ENCODE assay signal across 9 mouse cellular contexts in genomic region chr12:55438058-55438457, GRCm38 (mm10). TPM values are rescaled to one million over a fixed set of nuclear protein-coding genes. Genes with fewer than 3 reads are reported as not detected.
A peak's percentile ranks its signal among the peaks of the same experiment; 100 is the strongest.
DNase-seq lines count a peak whose midpoint lies in the region; ATAC-seq and TF ChIP-seq lines count a peak whose summit lies in the region.
"Had no signal": no experiment of that assay in that cellular context is flagged by ENCODE, and none has a peak within 500 bp of the region (broad histone marks: within the 10 kb centered on the region; RNA-seq: fewer than 3 reads in every experiment).

No protein-coding gene starts in this region.

- peak overlapping the region; percentile 47; the same call in 1 of the 2 replicates for H3K4me2 ChIP-seq in kidney, embryonic 16.5 days (replicated peaks; ENCODE audit: low read depth, low read length)
- H3K4me2 ChIP-seq in intestine, embryonic 14.5 days (ENCODE audit: low read length) = no peak overlapping the region
- peak overlapping the region; percentile 39 for H3K4me2 ChIP-seq in neural tube, embryonic 13.5 days

- no peak for ATAC-seq in kidney, embryonic 16.5 days (ENCODE audit: low FRiP score, low TSS enrichment)
- no peak for ATAC-seq in intestine, embryonic 14.5 days (replicated peaks; ENCODE audit: low FRiP score, low TSS enrichment, low read depth)
- ATAC-seq in neural tube, embryonic 13.5 days (ENCODE audit: low read depth) = no peak

- peak overlapping the region; percentile 76; the same call in 1 of the 2 replicates for H3K27ac ChIP-seq in kidney, embryonic 16.5 days (ENCODE audit: low read length)
- H3K27ac ChIP-seq in embryonic fibroblast, embryonic 13.5 days (ENCODE audit: insufficient read depth, low read length) = peak overlapping the region; percentile 1; the same call in 1 of the 2 replicates
- peak overlapping the region; percentile 66; the same call in 1 of the 2 replicates for H3K27ac ChIP-seq in intestine, embryonic 14.5 days (ENCODE audit: low read depth)
- no peak overlapping the region for H3K27ac ChIP-seq in neural tube, embryonic 13.5 days (replicated peaks)

- H3K4me1 ChIP-seq in kidney, embryonic 16.5 days (ENCODE audit: insufficient read depth, low read length) = peaks cover 24% of the 10 kb centered on the region
- peaks cover 3% of the 10 kb centered on the region; the same call in 1 of the 2 replicates for H3K4me1 ChIP-seq in embryonic fibroblast, embryonic 13.5 days (ENCODE audit: control insufficient read depth, insufficient read depth, low read length)
- H3K4me1 ChIP-seq in intestine, embryonic 14.5 days (replicated peaks; ENCODE audit: control insufficient read depth, insufficient read depth, low read length) = peaks cover 21% of the 10 kb centered on the region
- peaks cover 15% of the 10 kb centered on the region for H3K4me1 ChIP-seq in neural tube, embryonic 13.5 days (replicated peaks)

- H3K9me3 ChIP-seq in kidney, embryonic 16.5 days (ENCODE audit: low read length) = peaks cover 2% of the 10 kb centered on the region; the same call in 1 of the 2 replicates
- 0 out of 2 replicates have a peak, but pooled peaks cover under 1% of the 10 kb centered on the region for H3K9me3 ChIP-seq in intestine, embryonic 14.5 days (ENCODE audit: control insufficient read depth, low read length)
- no peaks in the 10 kb centered on the region for H3K9me3 ChIP-seq in neural tube, embryonic 13.5 days

- H3K27me3 ChIP-seq in kidney, embryonic 16.5 days (ENCODE audit: insufficient read depth, low read length) = no peaks in the 10 kb centered on the region
- no peaks in the 10 kb centered on the region for H3K27me3 ChIP-seq in intestine, embryonic 14.5 days (replicated peaks; ENCODE audit: control insufficient read depth, insufficient read depth, low read length)
- no peaks in the 10 kb centered on the region for H3K27me3 ChIP-seq in neural tube, embryonic 13.5 days

- no peak overlapping the region for H3K4me3 ChIP-seq in kidney, embryonic 16.5 days (ENCODE audit: low read length)
- H3K4me3 ChIP-seq in embryonic fibroblast, embryonic 13.5 days (ENCODE audit: insufficient read depth, low read length) = no peak overlapping the region
- no peak overlapping the region for H3K4me3 ChIP-seq in intestine, embryonic 14.5 days (ENCODE audit: low read depth, low read length)
- H3K4me3 ChIP-seq in neural tube, embryonic 13.5 days = no peak overlapping the region

- 74% methylated on average over 10 of the region's 10 CpGs for whole genome bisulfite sequencing in kidney, embryonic 16.5 days
- WGBS in intestine, embryonic 14.5 days = 67% methylated on average over 10 of the region's 10 CpGs
- 71% methylated on average over 10 of the region's 10 CpGs for WGBS in neural tube, embryonic 13.5 days

- no peaks in the 10 kb centered on the region for H3K36me3 ChIP-seq in kidney, embryonic 16.5 days (ENCODE audit: insufficient read depth, low read length)
- no peaks in the 10 kb centered on the region for H3K36me3 ChIP-seq in intestine, embryonic 14.5 days (ENCODE audit: control insufficient read depth, insufficient read depth, low read length)
- H3K36me3 ChIP-seq in neural tube, embryonic 13.5 days = no peaks in the 10 kb centered on the region

- no peak for DNase-seq in kidney, postnatal 10 days
- DNase-seq in intestine, embryonic 14.5 days (ENCODE audit: low spot score) = no peak
- no peak for DNase-seq in cerebellum, adult 18-20 months
- no peak for DNase-seq in right cerebral cortex, postnatal 25 days
- DNase-seq in c-Kit-positive CD71-positive TER-119-positive erythroid progenitor cells, embryonic 14.5 days (ENCODE audit: low spot score) = no peak
- DNase-seq: adrenal gland, postnatal 36 days had no signal

- TF ChIP-seq CTCF in embryonic fibroblast, embryonic 13.5 days (IDR thresholded peaks at IDR 0.05; ENCODE audit: borderline replicate concordance, insufficient read depth, low read length) = no peak

- TF ChIP-seq POLR2A in embryonic fibroblast, embryonic 13.5 days (IDR thresholded peaks at IDR 0.05; ENCODE audit: low read depth, low read length) = no peak

- peak overlapping the region; percentile 42; the same call in 1 of the 2 replicates for H3K9ac ChIP-seq in kidney, embryonic 16.5 days (replicated peaks; ENCODE audit: low read length)
- no peak overlapping the region for H3K9ac ChIP-seq in intestine, embryonic 14.5 days (ENCODE audit: low read length)
- peak overlapping the region; percentile 57; the same call in 1 of the 2 replicates for H3K9ac ChIP-seq in neural tube, embryonic 13.5 days

RNA-seq across cellular contexts. Expression of gene Psma6, which starts 54.0 kb away (rescaled TPM):
- 409 and 418 TPM in 2 replicates for polyA plus RNA-seq in kidney, embryonic 16.5 days (2015; fragmentation: Nextera tagmentation; extraction: Ambion mirVana)
- 184 and 197 TPM in 2 replicates for polyA plus RNA-seq in embryonic fibroblast, embryonic 13.5 days (2011; ENCODE audit: insufficient read length, low read depth, missing spikeins)
- 433 and 438 TPM in 2 replicates for polyA plus RNA-seq in intestine, embryonic 14.5 days (2014; fragmentation: Nextera tagmentation; extraction: Ambion mirVana)
- 446 and 454 TPM in 2 replicates for polyA plus RNA-seq in neural tube, embryonic 13.5 days (2015; fragmentation: Nextera tagmentation; extraction: Ambion mirVana)

RNA-seq across cellular contexts. Expression of gene Nfkbia, which starts 54.4 kb away (rescaled TPM):
- polyA plus RNA-seq in kidney, embryonic 16.5 days (2015; fragmentation: Nextera tagmentation; extraction: Ambion mirVana) = 84.8 and 94.7 TPM in 2 replicates
- polyA plus RNA-seq in embryonic fibroblast, embryonic 13.5 days (2011; ENCODE audit: insufficient read length, low read depth, missing spikeins) = 40.4 and 40.8 TPM in 2 replicates
- 75.3 and 80.3 TPM in 2 replicates for polyA plus RNA-seq in intestine, embryonic 14.5 days (2014; fragmentation: Nextera tagmentation; extraction: Ambion mirVana)
- polyA plus RNA-seq in neural tube, embryonic 13.5 days (2015; fragmentation: Nextera tagmentation; extraction: Ambion mirVana) = 51.4 and 53.3 TPM in 2 replicates
